In genomic region chr1:124450128-124450527, GRCm38 (mm10) we compare ENCODE assay signal across 10 mouse cellular contexts.
DNase-seq lines count a peak whose midpoint lies in the region; ATAC-seq lines count a peak whose summit lies in the region.
"Had no signal": no experiment of that assay in that cellular context is flagged by ENCODE, and none has a peak within 500 bp of the region (broad histone marks: within the 10 kb centered on the region; RNA-seq: fewer than 3 reads in every experiment).

No protein-coding gene starts in this region.

- no peaks in the 10 kb centered on the region for H3K9me3 ChIP-seq in midbrain, embryonic 14.5 days (ENCODE audit: control insufficient read depth, low read length)
- no peaks in the 10 kb centered on the region for H3K9me3 ChIP-seq in midbrain, embryonic 15.5 days
- H3K9me3 ChIP-seq: embryonic facial prominence, embryonic 13.5 days had no signal

- peak; percentile 4 for DNase-seq in gastrocnemius, postnatal 10 days
- DNase-seq in gastrocnemius, adult 8-10 months (ENCODE audit: low spot score in 2 of 2) = no peak
- DNase-seq in midbrain, embryonic 14.5 days = peak; percentile 41
- DNase-seq in adrenal gland, adult 8-10 months = peak; percentile 0
- DNase-seq in layer of hippocampus, postnatal 10 days (ENCODE audit: low spot score in 2 of 2) = peak; percentile 33 to 38
- no peak for DNase-seq in MN1 (ENCODE audit: low spot score)

- no peak overlapping the region for H3K9ac ChIP-seq in midbrain, embryonic 14.5 days (replicated peaks; ENCODE audit: low read length)
- no peak overlapping the region for H3K9ac ChIP-seq in midbrain, embryonic 15.5 days
- H3K9ac ChIP-seq: embryonic facial prominence, embryonic 13.5 days had no signal

- H3K36me3 ChIP-seq in midbrain, embryonic 14.5 days (ENCODE audit: control insufficient read depth, insufficient read depth, low read length) = no peaks in the 10 kb centered on the region
- H3K36me3 ChIP-seq in midbrain, embryonic 15.5 days (replicated peaks) = no peaks in the 10 kb centered on the region
- H3K36me3 ChIP-seq: embryonic facial prominence, embryonic 13.5 days; G1E had no signal

- no peaks in the 10 kb centered on the region for H3K27me3 ChIP-seq in midbrain, embryonic 14.5 days (ENCODE audit: control insufficient read depth, insufficient read depth, low read length)
- no peaks in the 10 kb centered on the region for H3K27me3 ChIP-seq in midbrain, embryonic 15.5 days (replicated peaks)
- H3K27me3 ChIP-seq: embryonic facial prominence, embryonic 13.5 days had no signal

- 37% methylated on average over 1 of the region's 1 CpGs for WGBS in midbrain, embryonic 14.5 days
- WGBS in midbrain, embryonic 15.5 days = 47% methylated on average over 1 of the region's 1 CpGs

- no peak overlapping the region for H3K4me3 ChIP-seq in midbrain, embryonic 14.5 days (replicated peaks; ENCODE audit: low read depth, low read length)
- no peak overlapping the region for H3K4me3 ChIP-seq in midbrain, embryonic 15.5 days
- H3K4me3 ChIP-seq: embryonic facial prominence, embryonic 13.5 days had no signal

- no peak overlapping the region for H3K4me2 ChIP-seq in midbrain, embryonic 14.5 days (ENCODE audit: low read length)
- no peak overlapping the region for H3K4me2 ChIP-seq in midbrain, embryonic 15.5 days
- H3K4me2 ChIP-seq: embryonic facial prominence, embryonic 13.5 days had no signal

- H3K27ac ChIP-seq in midbrain, embryonic 14.5 days (replicated peaks; ENCODE audit: low read depth, low read length) = no peak overlapping the region
- no peak overlapping the region for H3K27ac ChIP-seq in midbrain, embryonic 15.5 days
- H3K27ac ChIP-seq: embryonic facial prominence, embryonic 13.5 days had no signal

- no peak for ATAC-seq in midbrain, embryonic 14.5 days (ENCODE audit: low FRiP score, low TSS enrichment)
- ATAC-seq in midbrain, embryonic 15.5 days (replicated peaks) = no peak
- no peak for ATAC-seq in megakaryocyte, adult 5-6 weeks (ENCODE audit: poor library complexity, severe bottlenecking)

- H3K4me1 ChIP-seq in midbrain, embryonic 14.5 days (ENCODE audit: control insufficient read depth, insufficient read depth, low read length) = no peaks in the 10 kb centered on the region
- no peaks in the 10 kb centered on the region for H3K4me1 ChIP-seq in midbrain, embryonic 15.5 days
- H3K4me1 ChIP-seq: embryonic facial prominence, embryonic 13.5 days had no signal

Comparison
In these comparisons a context has a peak if more than half of its experiments do, and no peak if none do; other contexts are left out.
1. DNase-seq: peak in gastrocnemius, postnatal 10 days (single experiment), midbrain, embryonic 14.5 days (single experiment), adrenal gland, adult 8-10 months (single experiment) and layer of hippocampus, postnatal 10 days (2 of 2); none in gastrocnemius, adult 8-10 months (0 of 2) and MN1 (single experiment).